In the genomic region with DNA sequence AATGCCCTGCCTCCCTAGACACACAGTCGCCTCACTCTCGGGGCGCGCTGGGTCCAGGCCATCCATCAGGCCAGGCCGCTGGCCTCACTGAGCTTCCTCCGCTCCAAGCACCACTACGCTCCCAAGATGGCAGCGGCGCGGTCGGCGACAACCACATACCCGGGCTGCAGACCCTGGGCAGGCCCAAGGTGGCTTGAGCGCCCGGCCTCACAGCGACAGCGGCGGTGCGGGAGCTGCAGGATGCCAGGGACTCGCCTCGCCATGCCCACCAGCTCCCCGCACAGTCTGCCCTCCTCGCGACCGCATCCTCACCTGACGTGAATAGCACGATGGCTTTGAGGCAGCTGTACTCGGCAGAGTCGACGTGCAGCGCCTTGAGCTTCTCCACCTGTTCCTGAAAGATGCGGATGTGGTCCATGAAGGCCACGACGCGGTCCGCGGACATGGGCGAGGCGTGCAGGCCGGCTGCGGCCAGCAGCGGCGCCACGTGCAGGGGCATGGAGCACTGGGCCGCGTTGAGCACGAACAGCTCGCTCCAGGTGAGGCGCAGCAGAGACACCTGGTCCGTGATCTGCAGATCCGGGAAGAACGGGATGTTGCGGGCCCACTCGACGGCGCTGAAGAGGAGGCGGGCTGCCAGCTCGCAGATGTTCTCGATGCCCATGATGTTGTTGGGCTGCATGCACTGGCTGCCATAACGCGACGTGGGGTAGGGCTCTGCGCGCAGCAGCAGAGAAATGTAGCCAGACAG, we compare ENCODE assay signal across 7 mouse cellular contexts. TPM values are rescaled to one million over a fixed set of nuclear protein-coding genes. Genes with fewer than 3 reads are reported as not detected.
DNase-seq lines count a peak whose midpoint lies in the region; ATAC-seq and TF ChIP-seq lines count a peak whose summit lies in the region.

No protein-coding gene starts in this region.

- no peaks in the 10 kb centered on the region for H3K36me3 ChIP-seq in limb, embryonic 13.5 days
- no peaks in the 10 kb centered on the region for H3K36me3 ChIP-seq in stomach, postnatal 0 days (ENCODE audit: control insufficient read depth, insufficient read depth, low read length)

- H3K4me1 ChIP-seq in embryonic fibroblast, embryonic 13.5 days (ENCODE audit: control insufficient read depth, insufficient read depth, low read length) = no peaks in the 10 kb centered on the region
- H3K4me1 ChIP-seq in limb, embryonic 13.5 days = peaks cover 25% of the 10 kb centered on the region
- no peaks in the 10 kb centered on the region for H3K4me1 ChIP-seq in stomach, postnatal 0 days (replicated peaks; ENCODE audit: control insufficient read depth, insufficient read depth)

- no peaks in the 10 kb centered on the region for H3K9me3 ChIP-seq in limb, embryonic 13.5 days
- no peaks in the 10 kb centered on the region for H3K9me3 ChIP-seq in stomach, postnatal 0 days (ENCODE audit: control insufficient read depth, low read length)

- intact Hi-C loops in left cerebral cortex, postnatal 36 days (cut with DNase I) = loop anchor here (2.0 kb wide), 1 partner anchor 14 kb away; no protein-coding TSS in a partner anchor

- peak overlapping the region; percentile 66 for H3K4me2 ChIP-seq in limb, embryonic 13.5 days (replicated peaks)
- H3K4me2 ChIP-seq in stomach, postnatal 0 days (replicated peaks; ENCODE audit: low read depth) = peak overlapping the region; percentile 64

- no peak overlapping the region for H3K27ac ChIP-seq in embryonic fibroblast, embryonic 13.5 days (ENCODE audit: insufficient read depth, low read length)
- H3K27ac ChIP-seq in limb, embryonic 13.5 days = no peak overlapping the region
- peak overlapping the region; percentile 13; the same call in 1 of the 2 replicates for H3K27ac ChIP-seq in stomach, postnatal 0 days (replicated peaks)

- no peak for TF ChIP-seq EP300 in stomach, postnatal 0 days (optimal IDR thresholded peaks at IDR 0.05)

- peak overlapping the region; percentile 26 for H3K4me3 ChIP-seq in embryonic fibroblast, embryonic 13.5 days (ENCODE audit: insufficient read depth, low read length)
- H3K4me3 ChIP-seq in limb, embryonic 13.5 days = peak overlapping the region; percentile 41
- H3K4me3 ChIP-seq in stomach, postnatal 0 days (ENCODE audit: low read depth, low read length) = peak overlapping the region; percentile 48

- no peak for TF ChIP-seq POLR2A in embryonic fibroblast, embryonic 13.5 days (IDR thresholded peaks at IDR 0.05; ENCODE audit: low read depth, low read length)

- TF ChIP-seq CTCF in embryonic fibroblast, embryonic 13.5 days (IDR thresholded peaks at IDR 0.05; ENCODE audit: borderline replicate concordance, insufficient read depth, low read length) = no peak
- no peak for TF ChIP-seq CTCF in stomach, postnatal 0 days (IDR thresholded peaks at IDR 0.05; ENCODE audit: low read depth)

- DNase-seq in left cerebral cortex, postnatal 36 days (ENCODE audit: low spot score in 2 of 2) = peak; percentile 66 to 71
- no peak for DNase-seq in left cerebral cortex, adult 8-10 months (ENCODE audit: low spot score in 2 of 2)
- DNase-seq in cerebellum, adult 11 months = peak; percentile 62
- no peak for DNase-seq in stomach, postnatal 0 days (ENCODE audit: low spot score)
- no peak for DNase-seq in thymus, postnatal 4 days

- 0 out of 2 replicates have a peak, but pooled peaks have one; percentile 7 for ATAC-seq in limb, embryonic 13.5 days (ENCODE audit: low FRiP score, low read depth)
- peak; percentile 50 for ATAC-seq in stomach, postnatal 0 days (ENCODE audit: low FRiP score, low TSS enrichment)

- H3K27me3 ChIP-seq in limb, embryonic 13.5 days = peaks cover 78% of the 10 kb centered on the region
- no peaks in the 10 kb centered on the region; the same call in none of the 2 replicates for H3K27me3 ChIP-seq in stomach, postnatal 0 days (ENCODE audit: control insufficient read depth, insufficient read depth, low read length)

- WGBS in limb, embryonic 13.5 days = 3% methylated on average over 64 of the region's 64 CpGs
- WGBS in stomach, postnatal 0 days = 5% methylated on average over 64 of the region's 64 CpGs

- H3K9ac ChIP-seq in limb, embryonic 13.5 days = peak overlapping the region; percentile 14; the same call in 1 of the 2 replicates
- H3K9ac ChIP-seq in stomach, postnatal 0 days (ENCODE audit: low read length) = peak overlapping the region; percentile 68

RNA-seq across cellular contexts. Expression of gene Nr2f1, which starts 4.5 kb away (rescaled TPM):
- total RNA-seq in left cerebral cortex, postnatal 36 days (2021) = 100 to 1,000 TPM; 128 to 130 TPM
- total RNA-seq in left cerebral cortex, adult 8-10 months (2022) = 100 to 1,000 TPM in 1 of 4 experiments, 10 to 100 TPM in 3; 92.7 to 104 (median 96.8) TPM
- polyA plus RNA-seq in embryonic fibroblast, embryonic 13.5 days (2011; ENCODE audit: insufficient read length, low read depth, missing spikeins) = 13.2 and 17.4 TPM in 2 replicates
- polyA plus RNA-seq in limb, embryonic 13.5 days (2015; fragmentation: Nextera tagmentation; extraction: Ambion mirVana) = 3.0 and 3.1 TPM in 2 replicates
- 5.8 and 6.3 TPM in 2 replicates for polyA plus RNA-seq in stomach, postnatal 0 days (2015; fragmentation: Nextera tagmentation; extraction: Ambion mirVana)

Comparison
In these comparisons a context has a peak if more than half of its experiments do, and no peak if none do; other contexts are left out.
1. DNase-seq: peak in left cerebral cortex, postnatal 36 days (2 of 2) and cerebellum, adult 11 months (single experiment); none in left cerebral cortex, adult 8-10 months (0 of 2), stomach, postnatal 0 days (single experiment) and thymus, postnatal 4 days (single experiment).
2. Peak in every context shown above with its lines, with median percentiles within 50 percentile points of each other: H3K4me3 ChIP-seq.